Mouse (Mus musculus) liver, embryonic 14.5 days (tissue): ENCODE measurements at regions not wholly inside any gene's neighbourhood (a gene's known extent, or its start where the extent isn't known, plus 50 kb on each side); places are given as distances from the start of the nearest gene placed in this dataset.
A peak's percentile ranks its signal among the peaks of the same experiment; 100 is the strongest.

Source experiments
- ATAC-seq: fragments of 200-750 bp; cut with Nextera tagmentation; 2 replicates; pipeline ENCODE4 v1.8.0; 2017; ENCODE audit warnings: moderate number of reproducible peaks, mild to moderate bottlenecking, moderate library complexity; ENCODE audit not compliant: insufficient read depth
- DNase-seq, 3 experiments: peaks; one replicate each; pipeline ENCODE4 v3.0.0-alpha.2; 2012 to 2013; ENCODE audit warnings: low read depth in 3 of 3, low spot score in 3 of 3
- H3K27ac ChIP-seq: fragments of 300-500 bp; sonication (generic); 2 replicates; pipeline ENCODE4 v1.5.1; 2014; ENCODE audit warnings: moderate library complexity, mild to moderate bottlenecking, control low read depth, inconsistent platforms
- H3K27me3 ChIP-seq: fragments of 300-500 bp; sonication (generic); 2 replicates; pipeline ENCODE4 v1.6.1; 2014; ENCODE audit warnings: mild to moderate bottlenecking, low read length, moderate library complexity; ENCODE audit not compliant: control insufficient read depth, insufficient read depth
- H3K36me3 ChIP-seq: fragments of 300-500 bp; sonication (generic); replicated peaks from 2 replicates; pipeline ENCODE4 v1.6.1; 2014; ENCODE audit warnings: low read depth; ENCODE audit not compliant: control insufficient read depth, insufficient read depth
- H3K4me1 ChIP-seq, 2 experiments: fragments of 200-500 bp in 1 of 2; fragments of 300-500 bp in 1 of 2; sonication (generic) in 1 of 2; replicated peaks; 2 replicates each; pipeline ENCODE4 v1.6.1; 2012 to 2014; ENCODE audit warnings: antibody characterized with exemption in 1 of 2, inconsistent platforms in 1 of 2, low read length in 1 of 2; ENCODE audit not compliant: control insufficient read depth in 2 of 2, insufficient read depth in 2 of 2
- H3K4me2 ChIP-seq: fragments of 300-500 bp; sonication (generic); 2 replicates; pipeline ENCODE4 v1.6.1; 2014; ENCODE audit warnings: low read depth, mild to moderate bottlenecking, control low read depth, moderate library complexity
- H3K4me3 ChIP-seq, 2 experiments: fragments of 200-500 bp in 1 of 2; fragments of 300-500 bp in 1 of 2; sonication (generic) in 1 of 2; 2 replicates each; pipeline ENCODE4 v1.5.1; 2012 to 2014; ENCODE audit warnings: low read depth in 2 of 2, low read length in 2 of 2, mild to moderate bottlenecking in 2 of 2, control low read depth in 1 of 2, inconsistent platforms in 1 of 2, moderate library complexity in 1 of 2; ENCODE audit not compliant: insufficient read depth in 1 of 2
- H3K9ac ChIP-seq: fragments of 300-500 bp; sonication (generic); replicated peaks from 2 replicates; pipeline ENCODE4 v1.6.1; 2014; ENCODE audit warnings: mild to moderate bottlenecking, control low read depth, moderate library complexity
- H3K9me3 ChIP-seq: fragments of 300-500 bp; sonication (generic); 2 replicates; pipeline ENCODE4 v1.6.1; 2016; ENCODE audit warnings: low read length, mixed read lengths; ENCODE audit not compliant: control insufficient read depth
- CTCF ChIP-seq: IDR thresholded peaks from 2 replicates; pipeline ENCODE4 v1.5.1; 2016; ENCODE audit warnings: antibody characterized with exemption, low read depth, control low read depth
- EP300 ChIP-seq: IDR thresholded peaks from 2 replicates; pipeline ENCODE4 v1.6.1; 2016; ENCODE audit warnings: antibody characterized with exemption, low read depth
- WGBS: fragments of 180-500 bp; shearing (Covaris S2); extraction: QIAGEN DNeasy Blood & Tissue Kit; methylation state at CpG from one replicate; pipeline ENCODE4 v1.1.7; 2014; ENCODE audit not compliant: insufficient replicate concordance; 5-methylcytosine and 5-hydroxymethylcytosine counted together

DNA sequence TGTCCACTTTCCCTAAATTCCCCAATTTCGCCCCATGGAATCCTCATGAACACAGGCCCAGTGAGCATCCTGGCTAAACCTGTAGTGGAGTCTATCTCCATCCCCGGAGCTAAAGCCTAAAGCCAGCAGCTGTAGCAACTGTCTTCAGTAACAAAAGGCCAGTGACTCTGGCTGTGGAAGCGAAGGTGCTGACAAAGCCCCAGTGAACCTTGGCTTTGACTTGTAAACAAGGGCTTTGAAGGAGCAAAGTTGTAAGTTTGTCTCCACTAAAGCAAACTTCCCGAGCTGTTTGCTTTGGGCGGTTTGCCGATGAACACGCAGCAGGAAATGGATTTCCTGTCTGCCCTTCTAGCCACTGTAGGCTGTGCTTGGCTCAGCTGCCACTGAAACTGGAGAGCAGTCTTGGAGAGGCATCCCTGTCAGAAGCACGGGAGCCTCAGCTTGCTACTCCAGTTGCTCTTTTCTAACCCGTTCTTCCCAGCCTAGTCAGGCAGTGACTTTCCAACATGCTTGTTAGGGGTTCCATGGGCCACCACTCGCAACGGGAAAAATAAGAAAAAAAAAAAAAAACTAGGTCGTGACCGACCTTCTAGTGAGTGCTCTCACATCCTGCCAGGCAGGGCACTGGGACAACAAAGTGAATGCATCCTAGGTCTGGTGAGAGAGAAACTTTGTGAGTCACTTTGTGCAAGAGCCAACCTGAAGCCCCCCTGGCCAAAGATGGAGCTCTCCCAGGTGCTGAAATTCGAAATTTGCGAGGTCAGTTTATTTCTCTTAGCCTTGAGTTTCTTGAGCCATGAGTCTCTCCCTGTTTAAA, 94.8 kb downstream of the Mat2b start:
- WGBS: 5% methylated on average over 15 of the region's 15 CpGs
- ATAC-seq (no peak), DNase-seq (no peak)
- H3K9me3 ChIP-seq: no peaks in the 10 kb centered on the region
- no peaks in the 10 kb centered on the region for H3K4me1 ChIP-seq
- H3K27ac ChIP-seq: no peak overlapping the region
- no peak for TF ChIP-seq EP300
- no peak for TF ChIP-seq CTCF
- H3K9ac ChIP-seq: no peak overlapping the region
- no peak overlapping the region for H3K4me3 ChIP-seq
- peak overlapping the region; percentile 13; the same call in 1 of the 2 replicates for H3K4me2 ChIP-seq
- no peaks in the 10 kb centered on the region for H3K36me3 ChIP-seq
- no peaks in the 10 kb centered on the region for H3K27me3 ChIP-seq

DNA sequence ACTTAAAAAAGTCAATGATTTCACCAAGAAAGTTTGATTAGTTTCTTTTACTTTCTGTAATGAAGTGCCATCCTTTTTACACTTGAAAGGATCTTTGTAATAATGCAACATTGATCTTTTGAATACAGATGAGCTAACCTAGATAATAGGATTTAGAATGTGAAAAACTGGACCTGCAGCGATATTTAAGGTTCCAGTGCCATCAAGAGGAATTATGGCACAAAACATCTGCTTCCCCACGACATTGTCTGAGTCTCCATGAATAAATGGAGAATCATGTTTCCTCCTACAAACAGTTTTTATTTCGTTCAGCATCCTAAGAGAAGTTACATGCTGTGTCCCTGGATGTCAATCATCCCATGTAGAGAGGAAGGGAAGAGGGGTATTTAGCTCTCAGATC, 98.7 kb downstream of the Mat2b start:
- Histone ChIP-seq H3K9me3 (no peaks in the 10 kb centered on the region), H3K36me3 (no peaks in the 10 kb centered on the region), H3K4me1 (no peaks in the 10 kb centered on the region), H3K4me3 (no peak overlapping the region), H3K27ac (no peak overlapping the region), H3K4me2 (no peak overlapping the region), H3K9ac (no peak overlapping the region), H3K27me3 (no peaks in the 10 kb centered on the region)
- DNase-seq (no peak), ATAC-seq (no peak)
- no peak for TF ChIP-seq EP300
- TF ChIP-seq CTCF: no peak
- 41% methylated on average over 3 of the region's 3 CpGs for WGBS

DNA sequence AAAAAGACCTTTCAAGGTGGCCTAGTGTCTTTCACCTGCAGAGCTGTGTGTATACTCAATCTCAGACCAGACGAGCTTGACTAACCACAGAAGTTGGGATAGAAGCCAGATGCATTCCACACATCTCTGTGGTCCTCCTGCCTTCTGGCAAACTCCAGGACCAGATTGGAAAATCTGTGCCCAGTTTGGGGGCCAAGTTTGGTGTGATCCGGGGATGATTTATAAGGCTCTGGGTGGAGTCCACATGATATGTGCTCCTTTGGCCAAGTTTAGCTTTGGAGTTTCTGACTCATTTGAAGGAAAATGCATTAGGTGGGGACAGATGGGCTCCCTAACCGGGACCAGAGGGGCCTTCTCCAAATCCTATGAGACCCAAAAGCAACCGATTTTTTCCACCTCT, 102.9 kb downstream of the Mat2b start:
- no peaks in the 10 kb centered on the region for H3K4me1 ChIP-seq
- DNase-seq (no peak), ATAC-seq (no peak)
- H3K27ac ChIP-seq: no peak overlapping the region
- no peaks in the 10 kb centered on the region for H3K27me3 ChIP-seq
- H3K9me3 ChIP-seq: no peaks in the 10 kb centered on the region
- H3K36me3 ChIP-seq: no peaks in the 10 kb centered on the region
- TF ChIP-seq EP300: no peak
- TF ChIP-seq CTCF: no peak
- H3K4me3 ChIP-seq: no peak overlapping the region
- WGBS: 53% methylated on average over 4 of the region's 4 CpGs
- H3K4me2 ChIP-seq: no peak overlapping the region
- no peak overlapping the region for H3K9ac ChIP-seq

DNA sequence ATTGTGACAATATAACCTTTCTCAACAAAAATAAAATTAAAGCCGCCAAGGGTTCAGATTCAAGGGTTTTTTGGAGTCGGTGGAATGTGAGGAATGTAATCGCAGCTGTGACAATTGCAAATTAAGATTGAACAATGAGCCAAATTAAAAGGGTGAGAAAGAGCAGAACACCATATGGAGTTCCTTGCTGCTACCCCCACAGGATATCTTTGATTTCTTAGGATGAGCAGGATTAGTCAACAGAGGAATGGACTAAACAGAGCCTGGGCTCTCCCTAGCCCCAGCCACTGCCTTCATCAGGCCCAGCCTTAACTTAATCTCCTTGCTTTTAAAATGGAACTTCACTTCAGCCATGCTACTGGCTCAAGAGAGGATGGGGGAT, 121.3 kb downstream of the Mat2b start:
- ATAC-seq: no peak

DNA sequence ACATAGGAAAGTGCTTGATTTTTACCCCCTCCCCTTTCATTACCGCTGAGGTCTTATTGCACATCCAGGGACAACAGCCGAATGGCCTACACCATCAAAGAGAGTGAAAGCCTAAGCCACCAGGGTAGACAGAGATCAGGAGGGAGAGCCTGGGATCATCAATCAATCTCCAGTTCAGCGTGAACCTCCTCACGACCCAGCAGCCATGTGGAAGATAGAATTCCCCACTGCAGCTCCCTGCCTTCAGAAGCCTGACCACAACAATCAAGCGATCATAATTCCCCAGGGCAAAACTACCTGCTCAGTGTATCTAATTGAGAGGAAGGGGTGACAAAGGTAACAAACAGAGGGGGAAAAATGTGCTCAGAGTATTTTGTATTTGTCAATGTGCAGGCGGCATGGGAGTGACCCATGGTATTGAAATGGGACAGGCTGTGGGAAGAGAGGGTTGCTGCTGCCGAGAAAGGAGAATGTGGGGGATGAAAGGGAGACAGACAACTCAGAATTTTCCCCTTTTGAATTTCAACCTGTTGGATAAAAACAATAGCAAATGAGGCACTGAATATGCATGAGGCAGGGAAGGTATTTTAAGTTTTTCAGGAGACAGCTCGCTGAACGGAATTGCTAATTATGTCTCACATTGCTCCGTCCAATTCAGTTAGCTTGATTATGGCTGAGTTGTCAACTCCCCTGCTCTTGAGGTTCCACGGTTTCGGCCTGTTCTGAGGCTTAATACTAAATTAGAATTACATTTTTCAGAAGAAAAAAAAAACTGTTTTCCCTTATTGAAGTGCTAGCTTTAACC, 121.8 kb downstream of the Mat2b start:
- no peaks in the 10 kb centered on the region for H3K27me3 ChIP-seq
- no peak for TF ChIP-seq CTCF
- TF ChIP-seq EP300: no peak
- ATAC-seq: no peak
- H3K4me3 ChIP-seq: no peak overlapping the region
- no peak for DNase-seq
- no peaks in the 10 kb centered on the region for H3K4me1 ChIP-seq
- no peaks in the 10 kb centered on the region for H3K9me3 ChIP-seq
- H3K27ac ChIP-seq: no peak overlapping the region
- no peak overlapping the region for H3K9ac ChIP-seq
- 36% methylated on average over 12 of the region's 12 CpGs for WGBS
- no peaks in the 10 kb centered on the region for H3K36me3 ChIP-seq
- H3K4me2 ChIP-seq: no peak overlapping the region

More for the DNA sequence above, 121.3 kb downstream of the Mat2b start:
- no peak overlapping the region for H3K27ac ChIP-seq
- no peak overlapping the region for H3K4me3 ChIP-seq
- H3K9ac ChIP-seq: no peak overlapping the region
- no peaks in the 10 kb centered on the region for H3K9me3 ChIP-seq
- 29% methylated on average over 3 of the region's 3 CpGs for WGBS
- no peak overlapping the region for H3K4me2 ChIP-seq
- TF ChIP-seq EP300 (no peak), CTCF (no peak)
- H3K4me1 ChIP-seq: no peaks in the 10 kb centered on the region
- DNase-seq: no peak
- H3K27me3 ChIP-seq: no peaks in the 10 kb centered on the region
- no peaks in the 10 kb centered on the region for H3K36me3 ChIP-seq
